Mouse (Mus musculus) liver, embryonic 14.5 days (tissue): ENCODE measurements around the gene Pdcd6ip.

Source experiments
- CTCF ChIP-seq: IDR thresholded peaks from 2 replicates; pipeline ENCODE4 v1.5.1; 2016; ENCODE audit warnings: antibody characterized with exemption, low read depth, control low read depth
- EP300 ChIP-seq: IDR thresholded peaks from 2 replicates; pipeline ENCODE4 v1.6.1; 2016; ENCODE audit warnings: antibody characterized with exemption, low read depth

DNA sequence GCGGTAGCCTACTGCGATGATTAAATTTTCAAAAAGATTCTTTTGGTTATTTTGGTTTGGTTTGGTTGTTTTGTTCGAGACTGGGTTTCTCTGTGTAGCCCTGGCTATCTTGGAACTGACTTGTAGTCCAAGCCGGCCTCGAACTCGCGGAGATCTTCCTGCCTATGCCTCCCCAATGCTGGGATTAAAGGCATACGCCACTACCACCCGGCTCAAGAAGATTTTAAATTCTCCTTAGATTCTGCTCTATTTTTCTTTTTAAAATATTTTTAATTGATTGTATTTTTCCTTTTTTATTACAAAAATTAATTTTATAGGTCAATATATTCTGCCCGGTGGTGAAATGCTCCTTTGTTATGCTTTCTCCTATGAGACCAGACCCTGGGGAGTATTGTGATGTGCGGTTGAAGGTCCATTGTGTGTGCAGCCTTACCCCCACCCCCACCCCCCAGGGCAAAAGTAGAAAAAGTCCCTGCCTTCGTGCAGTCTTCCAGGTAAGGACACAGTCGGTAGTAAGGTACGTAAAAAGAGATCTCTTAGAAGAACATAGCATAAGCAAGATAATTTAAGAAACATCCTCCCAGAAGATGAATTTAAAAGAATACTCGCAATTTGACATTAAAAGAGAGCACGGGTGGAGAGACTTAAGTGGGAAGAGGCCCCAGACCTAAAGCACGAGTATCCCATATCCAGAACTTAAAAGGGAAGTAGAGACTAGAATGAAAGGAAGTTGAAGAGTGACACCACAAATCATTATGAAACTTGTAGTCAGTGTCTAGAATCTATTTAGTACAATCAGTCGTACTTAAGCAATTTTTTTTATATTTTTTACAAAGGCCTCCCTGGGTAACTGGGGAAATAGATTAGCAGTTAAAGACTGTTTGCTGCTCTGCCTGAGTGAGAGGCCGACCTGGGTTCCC is 562 bp upstream of the Pdcd6ip start:
- TF ChIP-seq CTCF (no peak), EP300 (no peak)
